Mouse (Mus musculus) lung, postnatal 0 days (tissue): ENCODE data around the gene Cep41. TPM values are rescaled to one million over a fixed set of nuclear protein-coding genes. Genes with fewer than 3 reads are reported as not detected.

Experiments
- ATAC-seq: fragments of 200-750 bp; cut with Nextera tagmentation; 2 replicates; pipeline ENCODE4 v1.8.0; 2017; ENCODE audit warnings: moderate library complexity
- DNase-seq: peaks from one replicate; pipeline ENCODE4 v3.0.0-alpha.2; 2016; ENCODE audit warnings: low spot score
- H3K27ac ChIP-seq: fragments of 300-500 bp; sonication (generic); 2 replicates; pipeline ENCODE4 v1.5.1; 2014; ENCODE audit warnings: antibody characterized with exemption, mild to moderate bottlenecking, low read length, mixed read lengths
- H3K27me3 ChIP-seq: fragments of 300-500 bp; sonication (generic); replicated peaks from 2 replicates; pipeline ENCODE4 v1.6.1; 2014; ENCODE audit warnings: low read length, mixed read lengths; ENCODE audit not compliant: insufficient read depth
- H3K36me3 ChIP-seq: fragments of 300-500 bp; sonication (generic); 2 replicates; pipeline ENCODE4 v1.6.1; 2014; ENCODE audit warnings: low read length, mixed read lengths; ENCODE audit not compliant: insufficient read depth
- H3K4me1 ChIP-seq: fragments of 300-500 bp; sonication (generic); 2 replicates; pipeline ENCODE4 v1.6.1; 2014; ENCODE audit warnings: antibody characterized with exemption, low read depth, low read length, mixed read lengths; ENCODE audit not compliant: insufficient read depth
- H3K4me2 ChIP-seq: fragments of 300-500 bp; sonication (generic); replicated peaks from 2 replicates; pipeline ENCODE4 v1.6.1; 2014; ENCODE audit warnings: low read depth, mild to moderate bottlenecking, low read length, moderate library complexity, mixed read lengths
- H3K4me3 ChIP-seq: fragments of 300-500 bp; sonication (generic); 2 replicates; pipeline ENCODE4 v1.5.1; 2014; ENCODE audit warnings: low read depth, low read length
- H3K9ac ChIP-seq: fragments of 300-500 bp; sonication (generic); replicated peaks from 2 replicates; pipeline ENCODE4 v1.6.1; 2014; ENCODE audit warnings: low read depth, mild to moderate bottlenecking
- H3K9me3 ChIP-seq: fragments of 300-500 bp; sonication (generic); 2 replicates; pipeline ENCODE4 v1.6.1; 2016; ENCODE audit warnings: low read length, mixed read lengths
- CTCF ChIP-seq: IDR thresholded peaks from 2 replicates; pipeline ENCODE4 v1.5.1; 2016; ENCODE audit warnings: antibody characterized with exemption, mild to moderate bottlenecking
- EP300 ChIP-seq: IDR thresholded peaks from 2 replicates; pipeline ENCODE4 v1.6.1; 2016; ENCODE audit warnings: antibody characterized with exemption, mild to moderate bottlenecking, control low read depth
- WGBS: fragments of 180-500 bp; shearing (Covaris S2); extraction: QIAGEN DNeasy Blood & Tissue Kit; methylation state at CpG from one replicate; pipeline ENCODE4 v1.1.7; 2014; 5-methylcytosine and 5-hydroxymethylcytosine counted together
- polyA plus RNA-seq: library from polyadenylated mRNA; unstranded; fragments of >200 nt; fragmentation: Nextera tagmentation; extraction: Ambion mirVana; gene quantifications from 2 replicates; pipeline ENCODE4 v1.2.1, GENCODE M21; 2015

The Cep41 gene
- polyA plus RNA-seq, 1 experiment from 2014 or later, result 6.3 TPM

DNA sequence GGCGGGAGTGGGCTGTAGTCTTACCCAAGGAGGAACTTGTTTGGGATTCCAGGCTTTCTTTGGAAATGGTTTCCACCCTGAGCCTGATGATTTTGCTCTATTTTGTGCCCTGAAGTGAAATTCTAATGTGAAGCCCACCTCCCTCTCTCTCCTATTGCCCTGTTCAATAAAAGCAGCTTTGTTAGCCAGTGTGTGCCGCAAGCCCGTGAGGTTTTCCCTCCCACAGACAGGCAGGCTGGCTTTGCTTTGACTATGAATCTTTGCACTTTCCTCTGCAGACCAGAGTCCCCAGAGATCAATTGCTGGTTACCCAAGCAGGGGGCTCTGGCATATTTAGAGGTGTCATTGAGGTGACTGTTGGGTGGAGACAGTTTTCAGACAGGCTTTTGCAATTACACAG is 49.1 kb downstream of the Cep41 start:
- WGBS, result 86% methylated on average over 3 of the region's 3 CpGs
- no peak for ATAC-seq
- H3K27ac ChIP-seq, result no peak overlapping the region

DNA sequence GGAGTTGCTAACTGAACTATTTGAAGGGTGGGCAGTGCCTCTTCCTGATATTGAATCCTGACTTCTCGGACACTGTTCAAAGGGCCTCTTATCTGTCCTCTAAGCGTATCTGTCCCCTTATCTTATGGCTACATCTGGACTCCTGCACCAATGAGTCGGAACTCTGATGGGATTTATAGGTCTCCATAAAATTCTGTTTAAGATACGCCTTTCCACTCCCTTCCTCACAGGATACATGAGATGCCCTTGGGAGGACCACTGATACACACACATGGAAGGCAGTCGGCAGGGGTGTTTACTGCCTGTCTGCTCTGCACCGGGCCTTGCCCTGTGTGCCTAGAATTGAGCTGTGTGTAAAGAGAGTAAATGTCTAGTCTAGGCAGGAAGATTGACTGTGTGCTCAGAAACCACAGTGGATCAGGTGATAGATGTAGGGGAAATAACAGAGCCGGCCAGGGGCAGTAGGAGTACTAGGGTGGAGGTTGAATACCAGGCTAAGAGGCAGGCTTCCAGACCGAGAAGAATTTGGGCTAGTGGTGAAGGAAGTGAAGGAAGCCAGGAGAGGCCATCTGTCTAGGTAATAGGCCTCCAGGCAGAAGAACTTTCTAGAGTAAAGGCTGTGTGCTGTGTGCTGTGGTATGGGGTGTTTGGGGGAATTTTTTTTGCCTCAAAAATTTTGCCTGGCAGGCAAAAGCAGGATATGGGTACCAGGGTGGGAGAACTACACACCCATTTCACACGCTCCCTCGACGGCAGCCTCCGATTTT is 49.7 kb downstream of the Cep41 start:
- WGBS, result 57% methylated on average over 12 of the region's 12 CpGs
- ATAC-seq (peak; percentile 86), DNase-seq (peak; percentile 62)
- peak; percentile 97 for TF ChIP-seq EP300
- TF ChIP-seq CTCF, result no peak
- Histone ChIP-seq H3K4me2 (no peak overlapping the region), H3K9ac (no peak overlapping the region), H3K9me3 (no peaks in the 10 kb centered on the region), H3K4me3 (no peak overlapping the region), H3K36me3 (no peaks in the 10 kb centered on the region), H3K4me1 (no peaks in the 10 kb centered on the region), H3K27ac (no peak overlapping the region), H3K27me3 (no peaks in the 10 kb centered on the region)

More for the DNA sequence above, 49.1 kb downstream of the Cep41 start:
- Histone ChIP-seq H3K27me3 (no peaks in the 10 kb centered on the region), H3K36me3 (no peaks in the 10 kb centered on the region), H3K4me1 (no peaks in the 10 kb centered on the region), H3K9me3 (no peaks in the 10 kb centered on the region), H3K4me3 (no peak overlapping the region), H3K4me2 (no peak overlapping the region), H3K9ac (no peak overlapping the region)
- DNase-seq, result no peak
- TF ChIP-seq CTCF, result no peak
- TF ChIP-seq EP300, result no peak

GRCm38 (mm10) chr6:30638674-30639268 is 54.8 kb downstream of the Cep41 start, which contains the start of gene Cpa1:
Cpa1 (plus strand) TSS chr6:30639218.
- no peak for DNase-seq
- H3K9me3 ChIP-seq, result no peaks in the 10 kb centered on the region
- H3K27ac ChIP-seq, result no peak within 1 kb of the TSS
- ATAC-seq, result no peak
- H3K27me3 ChIP-seq, result no peaks in the 10 kb centered on the region
- 72% methylated on average over 5 of the region's 5 CpGs for WGBS
- no peak within 1 kb of the TSS for H3K4me2 ChIP-seq
- no peak for TF ChIP-seq EP300
- no peak for TF ChIP-seq CTCF
- H3K9ac ChIP-seq, result no peak within 1 kb of the TSS
- H3K4me1 ChIP-seq, result peaks cover 4% of the 10 kb centered on the region
- no peak within 1 kb of the TSS for H3K4me3 ChIP-seq
- H3K36me3 ChIP-seq, result no peaks in the 10 kb centered on the region

DNA sequence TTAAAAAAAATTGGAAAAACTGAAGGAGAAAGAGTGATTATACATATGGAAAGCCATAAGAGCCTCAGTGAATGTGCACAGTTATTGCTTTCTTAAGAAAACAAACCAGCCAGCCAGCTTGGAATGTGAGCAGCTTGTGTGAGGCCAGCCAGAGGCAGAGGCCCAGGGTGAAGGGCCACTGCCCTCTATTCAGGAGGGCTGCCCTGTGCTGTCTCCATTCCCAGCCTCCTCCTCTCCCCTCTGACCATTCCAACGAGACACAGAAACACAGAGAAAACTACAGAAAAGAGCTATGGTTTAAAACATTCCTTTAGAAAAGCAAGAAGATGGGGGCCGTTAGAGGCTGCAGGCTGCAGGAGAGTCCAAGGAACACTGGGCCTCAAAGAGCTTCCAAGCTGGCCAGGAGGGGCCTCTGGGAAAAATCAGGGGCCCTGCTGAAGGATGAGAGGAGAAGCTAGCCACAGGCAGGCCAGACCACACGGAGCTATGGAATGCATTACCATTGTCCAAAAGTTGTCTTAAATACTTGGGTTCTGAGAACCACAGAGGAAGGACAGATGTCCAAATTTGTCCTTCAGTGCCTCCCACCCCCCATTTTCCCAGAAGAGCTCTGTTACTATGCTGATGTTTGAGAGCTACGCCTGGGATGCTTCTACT is 57.2 kb downstream of the Cep41 start:
- DNase-seq (no peak), ATAC-seq (0 out of 2 replicates have a peak, but pooled peaks have one; percentile 34)
- Histone ChIP-seq H3K4me3 (no peak overlapping the region), H3K9me3 (no peaks in the 10 kb centered on the region), H3K36me3 (no peaks in the 10 kb centered on the region), H3K27ac (peak overlapping the region; percentile 34), H3K9ac (no peak overlapping the region), H3K4me1 (peaks cover 4% of the 10 kb centered on the region), H3K4me2 (no peak overlapping the region), H3K27me3 (no peaks in the 10 kb centered on the region)
- no peak for TF ChIP-seq EP300
- no peak for TF ChIP-seq CTCF
- 41% methylated on average over 4 of the region's 4 CpGs for WGBS

GRCm38 (mm10) chr6:30635361-30635862 is 58.1 kb downstream of the Cep41 start:
- 20% methylated on average over 8 of the region's 8 CpGs for WGBS
- Histone ChIP-seq H3K27me3 (no peaks in the 10 kb centered on the region), H3K9me3 (no peaks in the 10 kb centered on the region), H3K4me1 (peaks cover 4% of the 10 kb centered on the region), H3K36me3 (no peaks in the 10 kb centered on the region), H3K27ac (peak overlapping the region; percentile 38; the same call in 1 of the 2 replicates), H3K4me3 (no peak overlapping the region), H3K9ac (no peak overlapping the region), H3K4me2 (no peak overlapping the region)
- DNase-seq (no peak), ATAC-seq (peak; percentile 13; the same call in 1 of the 2 replicates)
- TF ChIP-seq CTCF (no peak), EP300 (no peak)

DNA sequence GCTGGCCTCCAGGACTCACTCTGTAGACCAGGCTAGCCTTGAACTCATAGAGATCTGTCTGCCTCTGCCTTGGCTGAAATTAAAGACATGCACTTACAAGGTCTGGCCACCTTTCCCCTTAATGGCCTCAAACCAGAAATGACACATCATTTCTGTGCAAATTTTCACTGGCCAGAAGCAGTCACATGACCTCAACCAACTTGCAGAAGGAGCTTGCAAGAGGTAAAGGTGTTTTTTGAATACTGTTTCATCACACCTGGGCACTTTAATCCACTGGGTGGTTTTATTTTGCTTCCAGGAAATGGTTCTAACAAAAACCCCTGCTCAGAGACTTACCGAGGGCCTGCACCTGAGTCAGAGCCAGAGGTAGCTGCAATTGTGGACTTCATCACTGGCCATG is 63.6 kb downstream of the Cep41 start:
- Histone ChIP-seq H3K4me2 (no peak overlapping the region), H3K9me3 (no peaks in the 10 kb centered on the region), H3K27ac (no peak overlapping the region), H3K27me3 (no peaks in the 10 kb centered on the region), H3K4me3 (no peak overlapping the region), H3K4me1 (no peaks in the 10 kb centered on the region), H3K36me3 (no peaks in the 10 kb centered on the region), H3K9ac (no peak overlapping the region)
- DNase-seq (no peak), ATAC-seq (no peak)
- TF ChIP-seq CTCF (no peak), EP300 (no peak)
- WGBS, result 79% methylated on average over 1 of the region's 1 CpGs
